Mouse (Mus musculus): ENCODE data around the gene Abtb2.

- TF ChIP-seq GATA1 (IDR thresholded peaks at IDR 0.05; ENCODE audit: borderline replicate concordance, low read length) (no peak), CTCF (IDR thresholded peaks at IDR 0.05; ENCODE audit: low read depth, low read length) (no peak), TAL1 (conservative IDR thresholded peaks at IDR 0.05; ENCODE audit: low read depth, low read length) (no peak), POLR2AphosphoS5 (IDR thresholded peaks at IDR 0.05; ENCODE audit: insufficient replicate concordance, low read depth, low read length) (no peak), GATA2 (IDR thresholded peaks at IDR 0.05; ENCODE audit: borderline replicate concordance, low read depth, low read length) (no peak)
Observed at GRCm38 (mm10) chr2:103525596-103525995, 40.5 kb upstream of the Abtb2 start.
